Mouse (Mus musculus) CD4-positive, CD25-positive, alpha-beta regulatory T cell, adult 9 weeks (primary cell): ENCODE data around the gene Klhl36. TPM values are rescaled to one million over a fixed set of nuclear protein-coding genes. Genes with fewer than 3 reads are reported as not detected.

Source experiments
- polyA plus RNA-seq: library from polyadenylated mRNA; unstranded; fragments of 100-300 nt; shearing (Covaris generic); gene quantifications from one replicate; pipeline ENCODE4 v1.2.1, GENCODE M21; 2017

Klhl36 gene
- 9.1 TPM for polyA plus RNA-seq

DNA sequence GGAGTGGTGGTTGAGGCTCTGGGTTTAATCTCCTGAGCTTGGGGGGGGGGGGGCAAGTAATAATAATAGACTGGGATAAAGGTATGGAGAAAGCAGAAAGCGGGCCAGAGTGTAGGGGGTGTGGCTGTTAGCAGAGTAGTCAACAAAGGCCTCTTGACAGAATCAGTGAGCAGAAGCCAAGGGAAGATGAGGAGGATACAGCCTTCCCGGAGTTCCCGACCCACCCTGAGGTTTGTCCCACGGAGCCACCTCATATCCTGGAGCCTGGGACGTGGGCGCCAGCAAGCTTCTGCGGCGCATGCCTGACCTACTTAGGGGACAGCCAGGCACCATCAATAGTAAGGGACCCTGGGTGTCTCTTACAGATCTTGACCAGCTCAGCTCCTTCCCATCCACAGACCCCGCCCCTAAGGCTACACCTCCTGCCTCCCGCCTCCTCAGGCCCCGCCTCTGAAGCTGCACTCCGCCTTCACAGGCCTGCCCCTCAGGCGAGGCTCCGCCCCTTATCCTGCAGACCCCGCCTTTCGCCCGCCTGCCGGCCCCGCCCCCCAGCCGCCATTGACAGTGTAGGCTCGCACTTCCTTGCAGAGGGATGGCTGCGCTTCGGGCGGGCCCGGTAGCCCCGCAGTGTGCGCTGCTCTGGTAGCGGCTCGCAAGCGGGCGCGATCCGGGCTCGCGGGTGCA, at the start of gene Klhl36:
Gene Klhl36 (plus strand): TSS at position 561 of the 684 bp plus-strand sequence.

GRCm38 (mm10) chr8:119840275-119840808, 21.7 kb upstream of the Klhl36 start, which contains the start of gene Cotl1:
Gene Cotl1, minus strand, starts transcription at chr8:119840544.

GRCm38 (mm10) chr8:119909944-119910546, 48.0 kb downstream of the Klhl36 start, which contains the start of gene Usp10:
Gene Usp10, plus strand, starts transcription at chr8:119910360.

DNA sequence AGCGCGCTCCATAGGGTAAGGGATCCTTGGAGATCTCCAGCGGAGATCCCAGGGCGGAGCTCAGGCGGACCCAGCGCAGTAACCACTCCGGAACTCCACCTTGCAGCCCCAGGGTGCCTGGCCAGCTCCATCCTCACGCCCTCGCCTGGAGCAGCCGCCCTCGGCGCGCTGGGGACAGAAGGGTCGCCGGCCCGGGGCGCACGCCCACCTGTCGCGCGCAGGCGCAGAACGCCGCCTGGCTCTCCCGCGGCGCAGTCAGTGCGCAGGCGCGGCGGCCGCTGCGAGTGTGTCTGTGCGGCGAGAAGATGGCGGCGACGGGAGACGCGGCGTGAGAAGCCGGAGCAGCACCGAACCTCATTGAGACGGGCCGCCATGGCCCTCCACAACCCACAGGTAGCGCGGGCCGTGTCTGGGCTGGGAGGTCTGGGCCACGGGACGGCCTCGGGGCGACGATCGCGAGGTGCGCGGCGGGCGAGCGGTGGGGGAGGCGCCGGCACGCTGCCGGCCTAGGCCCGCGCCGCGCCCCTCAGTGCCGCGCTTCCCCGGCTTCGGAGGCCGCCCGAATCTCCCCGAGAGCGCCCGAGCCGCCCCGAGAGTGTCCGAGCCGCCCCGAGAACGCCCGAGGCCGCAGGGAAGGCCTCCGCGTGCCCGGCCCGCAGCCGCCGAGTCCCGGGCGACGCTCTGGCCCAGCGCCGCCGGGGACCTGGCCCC, 48.6 kb downstream of the Klhl36 start, which contains the start of gene Gm20388:
Gene Gm20388 (plus strand): TSS at position 295 of the 711 bp plus-strand sequence.

Other genes starting within 250 kb of the Klhl36 start
- gene Adad2, start 249.5 kb upstream of the Klhl36 start, polyA plus RNA-seq, result not detected
- not detected for gene Kcng4, start 226.6 kb upstream of the Klhl36 start, polyA plus RNA-seq
- not detected for gene Wfdc1, start 195.9 kb upstream of the Klhl36 start, polyA plus RNA-seq
- not detected for gene Atp2c2, start 162.3 kb upstream of the Klhl36 start, polyA plus RNA-seq
- gene Tldc1, start 83.8 kb upstream of the Klhl36 start, polyA plus RNA-seq, result 12.8 TPM
- gene Cotl1, start 21.7 kb upstream of the Klhl36 start, polyA plus RNA-seq, result 343 TPM
- gene Usp10, start 48.1 kb downstream of the Klhl36 start, polyA plus RNA-seq, result 112 TPM
- gene Gm20388, start 48.6 kb downstream of the Klhl36 start, polyA plus RNA-seq, result 10.1 TPM
- 0.12 TPM for gene Crispld2, start 130.2 kb downstream of the Klhl36 start, polyA plus RNA-seq
- gene Zdhhc7, start 239.2 kb downstream of the Klhl36 start, polyA plus RNA-seq, result 3.7 TPM